Mouse (Mus musculus) layer of hippocampus, adult 9-10 months (tissue): Measurements from ENCODE around the gene Dnpep.
A peak's percentile ranks its signal among the peaks of the same experiment; 100 is the strongest.

ENCODE experiments used
- DNase-seq: peaks from one replicate; pipeline ENCODE4 v3.0.0; 2022; ENCODE audit warnings: low spot score

Gene Dnpep

DNA sequence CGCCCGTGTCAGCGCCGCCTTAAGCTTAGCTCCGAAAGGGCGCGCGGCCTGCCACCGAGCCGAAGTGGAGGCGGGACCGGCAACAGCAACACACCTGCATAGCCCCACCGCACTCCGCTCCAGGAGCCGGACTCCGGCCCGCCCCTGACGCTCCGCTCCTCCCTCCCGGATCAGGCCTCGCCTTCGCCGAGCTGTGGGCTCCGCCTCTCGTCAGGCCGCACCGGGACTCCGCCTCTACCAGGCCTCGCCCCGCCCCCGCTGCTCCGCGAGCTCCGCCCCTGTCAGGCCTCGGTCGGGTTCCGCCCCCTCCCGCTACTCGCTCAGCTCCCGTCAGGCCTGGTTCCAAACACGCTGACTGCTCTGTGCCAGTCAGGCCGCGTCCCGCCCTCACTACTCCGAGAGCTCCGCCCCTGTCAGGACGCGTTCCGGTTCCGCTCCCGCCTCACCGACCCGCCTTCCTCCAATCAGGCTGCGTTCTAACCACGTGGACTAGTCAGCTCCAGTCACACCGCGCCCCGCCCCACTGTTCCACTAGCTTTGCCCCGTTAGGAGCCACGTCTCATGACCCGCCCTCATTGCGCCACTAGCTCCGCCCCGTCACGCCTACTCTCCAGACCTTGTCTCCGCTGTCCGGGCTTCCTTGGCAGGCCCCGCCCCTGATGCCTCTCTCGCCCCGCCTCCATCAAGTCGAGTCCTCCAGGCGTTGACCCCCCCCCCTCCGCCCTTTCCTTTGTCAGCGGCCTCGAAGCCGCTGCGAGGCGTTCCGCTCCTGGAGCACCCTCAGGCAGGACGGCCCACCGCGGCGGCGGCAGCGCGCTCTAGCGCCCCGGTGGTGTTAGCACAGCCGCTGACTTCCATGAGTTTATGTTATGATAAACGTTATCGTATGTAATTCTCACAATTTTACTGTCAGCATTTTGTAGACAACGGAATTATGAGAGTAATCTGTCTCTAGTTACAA lies at the start of gene Dnpep:
TSS of gene Dnpep (minus strand) at position 750 of the 961 bp plus-strand sequence.
- peak; percentile 100 for DNase-seq

DNA sequence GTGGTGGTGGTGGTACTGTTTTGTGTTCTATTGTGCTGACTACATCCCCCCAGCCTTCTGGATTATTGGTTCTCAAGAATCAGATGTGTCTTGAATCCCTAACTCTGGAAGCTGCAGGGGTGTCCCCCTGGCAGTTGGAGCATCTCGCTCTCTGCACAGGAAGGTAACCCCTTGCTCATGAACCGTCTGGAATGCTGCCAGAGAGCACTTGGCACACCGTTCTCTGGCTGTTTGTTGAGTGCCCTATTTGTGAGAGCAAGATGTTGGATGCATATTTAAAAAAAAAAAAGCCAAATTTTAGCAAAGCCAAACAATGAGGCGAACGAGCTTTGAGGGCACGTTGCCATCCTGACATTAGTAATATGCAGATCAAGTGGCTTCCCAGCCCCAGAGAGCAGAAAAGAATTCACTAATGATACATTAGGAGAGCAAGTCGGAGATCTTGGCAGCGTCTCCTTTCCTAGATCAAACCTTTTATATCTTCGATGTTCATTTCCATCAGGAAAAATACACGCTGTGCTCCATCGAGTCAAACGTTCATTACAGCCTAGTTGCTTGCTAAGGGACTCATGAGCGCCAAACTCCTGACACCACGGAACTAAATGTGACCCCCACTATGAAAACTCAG lies 47.8 kb upstream of the Dnpep start:
- DNase-seq = no peak

DNA sequence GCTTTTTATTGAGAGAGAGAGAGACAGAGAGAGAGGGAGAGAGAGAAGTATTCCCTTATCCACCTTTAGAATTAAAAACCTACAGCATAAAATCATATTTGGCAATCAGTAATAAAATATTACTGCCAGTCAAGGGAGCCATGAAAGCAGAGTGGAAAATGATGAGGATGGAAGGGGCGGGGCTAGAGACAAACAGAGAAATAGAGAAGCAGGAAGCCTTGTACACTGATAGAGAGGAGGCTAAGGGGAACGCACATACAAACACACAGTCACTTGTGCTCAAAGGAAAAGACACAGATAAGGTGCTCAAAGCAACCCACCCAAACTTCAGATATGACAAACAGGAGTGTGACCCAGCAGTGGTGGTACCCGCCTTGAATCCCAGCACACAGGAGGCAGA lies 46.1 kb upstream of the Dnpep start:
- no peak for DNase-seq

DNA sequence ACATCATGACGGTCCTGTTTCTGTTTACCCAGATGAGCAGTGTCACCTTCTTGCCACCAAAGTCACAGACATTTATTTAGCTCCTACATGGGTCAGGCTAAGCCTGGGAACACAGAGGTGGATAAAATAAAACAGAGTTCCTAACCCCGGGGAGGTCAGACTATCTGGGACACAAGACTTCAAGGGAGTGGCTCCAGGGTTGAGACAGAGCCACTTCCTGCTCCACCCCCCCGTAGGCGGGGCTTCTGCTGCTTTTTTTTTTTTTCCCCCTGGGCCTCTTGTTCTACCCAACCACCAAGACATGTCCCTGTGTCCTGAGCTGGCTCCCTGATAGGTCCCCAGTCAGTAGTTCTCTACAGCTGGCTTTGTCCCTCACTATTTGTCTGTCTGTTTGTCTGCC lies 44.0 kb upstream of the Dnpep start:
- DNase-seq = no peak

DNA sequence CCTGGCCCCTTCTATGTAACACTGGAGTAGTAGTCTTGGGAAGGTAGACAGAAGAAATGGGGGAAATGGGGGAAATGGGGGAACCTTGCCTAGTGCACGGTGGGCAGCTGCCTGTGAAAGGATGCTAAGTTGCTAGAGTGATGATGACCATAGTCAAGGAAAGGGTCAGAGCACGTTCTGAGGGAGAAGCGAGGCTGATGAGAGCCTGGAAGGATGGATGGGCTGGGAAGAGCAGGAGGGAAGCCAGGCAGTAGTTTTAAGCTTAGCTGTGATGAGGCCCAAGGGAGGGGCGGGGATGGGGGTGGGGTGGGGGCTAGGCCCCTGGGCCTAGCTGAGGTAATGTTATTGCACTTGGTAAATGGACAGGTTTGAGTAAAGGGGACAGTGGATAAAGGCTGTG lies 43.3 kb upstream of the Dnpep start:
- DNase-seq = no peak

DNA sequence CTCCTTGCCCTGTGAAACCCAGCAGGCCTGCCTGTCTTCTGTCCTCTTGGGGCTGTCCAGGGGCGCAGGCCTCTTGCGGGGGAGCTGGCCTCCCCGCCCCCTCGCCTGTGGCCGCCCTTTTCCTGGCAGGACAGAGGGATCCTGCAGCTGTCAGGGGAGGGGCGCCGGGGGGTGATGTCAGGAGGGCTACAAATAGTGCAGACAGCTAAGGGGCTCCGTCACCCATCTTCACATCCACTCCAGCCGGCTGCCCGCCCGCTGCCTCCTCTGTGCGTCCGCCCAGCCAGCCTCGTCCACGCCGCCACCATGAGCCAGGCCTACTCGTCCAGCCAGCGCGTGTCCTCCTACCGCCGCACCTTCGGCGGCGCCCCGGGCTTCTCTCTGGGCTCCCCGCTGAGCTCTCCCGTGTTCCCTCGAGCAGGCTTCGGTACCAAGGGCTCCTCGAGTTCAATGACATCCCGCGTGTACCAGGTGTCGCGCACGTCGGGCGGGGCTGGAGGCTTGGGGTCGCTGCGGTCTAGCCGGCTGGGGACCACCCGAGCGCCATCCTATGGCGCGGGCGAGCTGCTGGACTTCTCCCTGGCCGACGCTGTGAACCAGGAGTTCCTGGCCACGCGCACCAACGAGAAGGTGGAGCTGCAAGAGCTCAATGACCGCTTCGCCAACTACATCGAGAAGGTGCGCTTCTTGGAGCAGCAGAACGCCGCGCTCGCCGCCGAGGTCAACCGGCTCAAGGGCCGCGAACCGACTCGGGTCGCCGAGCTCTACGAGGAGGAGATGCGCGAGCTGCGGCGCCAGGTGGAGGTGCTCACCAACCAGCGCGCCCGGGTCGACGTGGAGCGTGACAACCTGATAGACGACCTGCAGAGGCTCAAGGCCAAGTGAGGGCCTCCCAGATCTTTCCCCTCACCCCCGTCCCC lies 42.6 kb upstream of the Dnpep start, which contains the start of gene Des:
TSS of gene Des (plus strand) at position 218 of the 920 bp plus-strand sequence.
- no peak for DNase-seq

DNA sequence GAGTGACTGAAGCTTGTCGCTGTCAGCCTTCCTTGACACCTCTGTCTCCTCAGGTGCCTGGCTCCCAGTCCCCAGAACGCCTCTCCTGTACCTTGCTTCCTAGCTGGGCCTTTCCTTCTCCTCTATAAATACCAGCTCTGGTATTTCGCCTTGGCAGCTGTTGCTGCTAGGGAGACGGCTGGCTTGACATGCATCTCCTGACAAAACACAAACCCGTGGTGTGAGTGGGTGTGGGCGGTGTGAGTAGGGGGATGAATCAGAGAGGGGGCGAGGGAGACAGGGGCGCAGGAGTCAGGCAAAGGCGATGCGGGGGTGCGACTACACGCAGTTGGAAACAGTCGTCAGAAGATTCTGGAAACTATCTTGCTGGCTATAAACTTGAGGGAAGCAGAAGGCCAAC lies 41.6 kb upstream of the Dnpep start:
- DNase-seq = no peak

DNA sequence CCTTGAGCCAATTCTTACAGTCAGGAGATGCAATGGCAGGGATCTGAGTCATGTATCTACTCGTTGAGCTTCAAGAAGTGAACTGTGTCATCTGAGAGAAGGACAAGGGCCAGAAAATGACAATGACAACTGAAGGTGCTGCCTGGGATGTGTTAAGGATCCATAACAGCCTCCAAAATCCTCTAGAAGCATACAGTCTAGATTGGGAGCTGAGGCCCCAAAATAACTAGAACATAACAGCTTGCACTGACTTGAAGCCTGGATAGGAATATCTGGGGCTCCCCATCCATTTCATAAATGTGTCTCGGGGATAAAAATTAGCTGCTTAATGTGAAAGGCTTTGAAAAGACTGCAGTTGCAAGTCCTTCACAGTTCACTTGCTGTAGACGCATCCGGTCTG lies 40.2 kb upstream of the Dnpep start:
- no peak for DNase-seq

DNA sequence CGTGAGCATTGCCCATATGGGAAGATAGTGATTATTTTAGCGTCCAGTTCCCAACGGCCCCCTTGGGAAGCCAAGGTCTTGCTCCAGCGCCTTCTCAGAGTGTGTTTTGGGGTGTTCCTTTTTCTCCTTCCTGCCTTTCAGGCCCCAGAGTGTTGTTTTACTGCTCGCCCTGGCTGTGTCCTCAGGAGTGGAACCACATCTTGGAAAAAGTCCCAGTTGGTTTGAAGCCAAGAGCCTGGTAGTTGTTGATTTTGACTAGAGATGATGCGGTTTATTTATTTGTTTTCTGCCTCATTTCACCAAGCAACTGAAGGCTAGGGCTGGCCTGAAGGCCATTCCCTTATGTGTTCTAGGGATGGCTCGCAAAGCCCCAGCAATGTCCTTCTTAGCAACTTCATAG lies 39.5 kb upstream of the Dnpep start:
- no peak for DNase-seq

DNA sequence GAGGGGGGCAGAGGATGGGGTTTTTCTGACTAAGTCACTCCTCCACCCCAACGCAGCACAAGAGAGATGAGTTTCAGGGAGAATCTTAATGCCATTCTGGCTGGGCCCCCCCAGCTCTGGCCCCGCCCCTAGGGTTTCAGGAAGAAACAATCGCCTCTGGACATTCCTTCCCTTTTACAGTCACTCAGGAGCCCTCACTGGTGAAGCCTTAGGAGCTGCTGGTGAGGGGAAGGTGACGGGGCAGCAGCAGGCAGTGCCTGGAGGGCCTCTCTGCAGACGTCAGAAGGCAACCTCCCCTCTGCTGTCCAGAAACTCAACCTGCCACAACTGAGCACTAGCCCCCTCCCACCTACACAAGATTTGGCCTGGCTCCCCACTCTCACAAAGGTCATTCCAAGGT lies 31.5 kb upstream of the Dnpep start:
- DNase-seq = no peak

DNA sequence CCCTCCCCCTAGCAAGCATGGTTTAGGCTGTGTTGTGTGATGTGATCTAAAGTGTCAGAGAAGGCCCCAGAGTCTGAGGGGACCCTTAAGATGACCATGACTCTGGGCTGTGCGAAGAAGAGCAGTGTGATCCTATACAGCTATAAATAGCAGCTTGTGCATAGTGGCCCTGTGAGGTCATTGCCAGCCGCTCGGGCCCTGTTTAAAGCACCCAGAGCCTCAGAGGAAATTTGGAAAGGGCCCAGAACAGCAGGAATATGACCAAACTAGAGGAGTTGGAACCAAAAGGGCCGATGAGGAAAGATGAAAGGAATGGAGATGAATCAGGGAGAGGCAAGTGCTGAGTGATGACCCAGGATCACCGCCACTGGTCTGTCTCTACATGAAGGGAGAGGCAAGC lies 29.5 kb upstream of the Dnpep start:
- no peak for DNase-seq

DNA sequence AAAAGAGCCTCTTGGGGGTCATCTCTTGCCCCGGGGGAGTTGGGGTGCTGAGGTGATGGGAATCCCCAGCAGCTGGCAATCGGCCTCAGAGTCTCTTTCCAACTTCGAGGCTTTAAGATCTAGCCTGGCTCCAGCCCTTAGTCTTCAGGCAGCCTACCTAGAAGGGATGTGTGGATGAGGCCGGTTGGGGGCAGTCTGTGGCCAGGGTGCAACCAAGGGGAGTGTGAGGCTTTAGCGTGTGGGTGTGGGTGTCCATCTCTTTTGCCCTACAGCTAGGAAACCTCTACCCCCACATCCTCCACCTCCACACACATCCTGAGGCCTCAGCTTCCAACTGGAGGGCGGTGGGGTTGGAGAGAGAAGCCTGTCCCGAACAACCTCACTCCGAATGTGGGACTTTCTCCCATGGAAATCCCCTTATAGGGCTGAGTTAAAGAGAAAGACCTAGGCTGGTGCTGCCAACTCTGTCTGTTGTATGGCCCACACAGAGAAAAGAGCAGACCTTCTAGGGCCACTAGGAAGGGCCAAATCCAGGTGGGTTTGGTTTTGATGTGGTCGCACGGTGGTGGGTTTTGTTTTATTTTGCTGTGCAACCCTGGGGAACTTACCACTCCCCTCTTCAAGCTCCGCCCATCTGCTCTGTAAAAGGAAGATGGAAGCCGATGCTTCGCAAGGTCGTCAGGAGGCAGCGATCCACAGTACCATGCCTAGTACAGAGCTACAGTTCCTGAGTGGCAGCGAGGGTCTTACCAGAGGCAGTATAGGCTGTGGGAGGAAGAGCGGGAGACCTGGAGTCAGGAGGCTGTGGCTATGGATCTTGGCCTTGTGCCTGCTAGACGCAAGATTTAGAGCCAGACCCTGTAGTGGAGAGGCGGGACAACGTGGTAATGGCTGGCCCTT lies 27.5 kb upstream of the Dnpep start:
- no peak for DNase-seq

DNA sequence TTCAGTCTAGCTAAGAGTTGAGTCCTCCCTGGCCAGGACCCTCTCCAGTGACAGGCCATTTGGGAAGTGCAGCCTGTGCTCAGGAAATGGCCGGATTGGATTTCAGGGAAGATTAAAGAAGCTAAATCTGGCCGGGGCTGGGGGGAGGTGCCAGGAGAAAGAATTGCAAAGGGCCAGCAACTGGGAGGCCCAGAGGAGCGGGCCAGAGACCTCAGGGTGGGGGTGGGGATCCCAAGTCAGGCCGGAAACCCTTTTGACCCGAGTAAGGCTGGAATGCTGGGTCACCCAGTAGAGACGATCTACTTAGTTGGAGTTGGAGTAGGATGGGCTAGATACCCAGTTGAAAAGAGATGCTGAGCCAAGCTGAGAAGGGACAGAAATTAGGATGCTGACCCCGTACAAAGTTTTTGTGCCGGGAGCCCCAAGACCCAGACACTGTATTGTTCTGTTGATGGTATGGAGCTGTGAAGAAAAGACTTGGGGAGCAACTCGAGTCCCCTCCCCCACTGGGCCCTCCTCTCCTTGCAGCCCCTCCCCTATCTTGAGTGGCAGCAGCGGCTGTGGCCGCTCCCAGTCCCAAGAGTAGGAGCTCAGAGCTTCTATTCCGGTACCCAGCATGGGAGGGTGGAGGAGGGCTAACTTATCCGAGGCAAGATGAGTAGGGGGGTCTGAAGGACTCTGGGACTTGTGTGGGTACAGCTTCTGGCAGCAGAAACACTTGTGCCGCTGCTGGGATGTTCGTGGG lies 26.7 kb upstream of the Dnpep start:
- DNase-seq = no peak

DNA sequence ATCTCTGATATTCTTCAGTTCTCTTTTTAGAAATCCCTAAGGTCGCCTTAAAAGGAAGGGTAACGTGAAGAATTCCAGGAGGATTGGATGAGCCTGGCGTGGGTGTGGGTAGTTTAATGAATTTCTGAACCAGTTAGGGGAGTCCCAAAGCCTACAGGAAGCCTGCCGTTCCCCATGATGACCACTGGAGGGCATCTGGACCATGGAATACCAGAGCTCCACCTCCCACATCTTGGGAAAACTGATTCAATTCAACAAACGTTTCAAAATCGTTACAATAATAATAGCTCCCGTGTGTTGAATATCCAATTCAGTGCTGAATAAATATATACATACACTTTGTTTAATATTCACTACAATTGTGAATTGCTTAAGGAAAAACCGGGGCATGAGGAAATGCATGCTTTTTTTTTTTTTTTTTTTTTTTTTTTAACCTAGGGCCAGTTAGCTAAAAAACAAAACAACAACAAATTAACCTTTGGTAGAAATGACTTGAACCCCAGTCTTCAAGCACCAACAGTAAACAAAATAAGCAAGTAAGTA lies 25.2 kb upstream of the Dnpep start:
- peak; percentile 86 for DNase-seq

DNA sequence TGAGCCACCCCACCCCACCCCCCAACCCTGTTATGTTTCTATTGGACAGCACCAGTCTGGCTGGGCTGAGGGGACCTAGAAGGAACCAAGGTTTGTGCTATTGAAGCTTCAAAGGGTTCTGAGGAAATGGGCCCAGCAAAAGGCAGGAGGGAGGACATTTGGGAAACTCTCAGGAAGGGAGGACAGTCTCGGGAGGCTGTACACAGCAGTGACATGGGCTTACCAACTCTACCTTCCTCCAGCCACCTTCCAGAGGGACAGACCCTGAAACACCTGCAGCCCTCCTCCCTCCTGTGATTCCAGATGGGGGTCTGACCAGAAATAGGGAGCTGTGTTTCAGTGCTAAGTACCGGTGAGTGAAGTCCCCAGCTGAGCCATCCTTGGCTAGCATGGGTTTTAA lies 22.7 kb upstream of the Dnpep start:
- DNase-seq = no peak

DNA sequence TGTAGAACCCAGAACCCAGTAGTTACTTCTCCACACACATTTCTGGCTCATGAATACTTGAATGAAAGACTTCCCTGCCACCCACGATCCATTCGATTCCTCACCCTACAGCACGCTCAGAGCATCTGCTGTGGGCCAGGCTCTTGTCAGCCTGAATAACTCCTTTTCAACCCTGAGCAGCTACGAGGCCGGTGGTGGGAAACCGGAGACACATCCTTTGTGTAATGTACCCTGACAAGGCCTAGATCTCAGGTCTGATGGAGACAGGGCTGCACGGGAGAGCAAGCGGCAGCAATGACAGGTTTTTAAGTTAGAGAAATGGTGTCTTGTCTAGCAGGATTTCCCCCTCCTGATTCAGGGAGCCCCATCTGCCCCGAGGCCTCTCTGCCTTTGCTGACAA lies 21.5 kb upstream of the Dnpep start:
- no peak for DNase-seq

DNA sequence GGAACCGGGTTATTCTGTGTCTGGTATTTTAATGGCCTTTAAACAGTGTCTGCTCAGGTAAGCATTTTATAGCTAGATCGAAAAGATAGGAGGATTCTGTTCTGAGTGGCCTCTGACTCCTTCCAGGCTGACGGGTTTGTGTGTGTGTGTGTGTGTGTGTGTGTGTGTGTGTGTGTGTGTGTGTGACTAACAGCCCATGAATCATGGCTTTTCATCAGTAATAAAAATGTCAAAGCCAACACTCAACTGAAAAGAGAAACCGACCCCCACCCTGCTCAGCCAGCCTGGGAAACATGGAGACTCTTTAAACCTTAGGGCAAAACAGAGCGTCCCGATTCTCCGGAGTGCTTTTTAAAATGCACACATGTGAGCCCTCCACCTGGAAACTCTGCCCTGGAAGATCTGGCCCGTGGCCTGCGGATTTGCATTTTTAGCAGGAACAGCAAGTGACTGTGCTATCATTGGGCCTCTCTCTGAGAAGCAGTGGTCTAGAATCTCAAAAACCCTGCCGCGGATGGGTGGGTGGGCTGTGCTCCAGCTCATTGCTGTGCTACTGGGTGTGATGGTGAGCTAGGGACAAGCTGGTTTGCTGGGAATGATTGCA lies 20.4 kb upstream of the Dnpep start:
- no peak for DNase-seq

DNA sequence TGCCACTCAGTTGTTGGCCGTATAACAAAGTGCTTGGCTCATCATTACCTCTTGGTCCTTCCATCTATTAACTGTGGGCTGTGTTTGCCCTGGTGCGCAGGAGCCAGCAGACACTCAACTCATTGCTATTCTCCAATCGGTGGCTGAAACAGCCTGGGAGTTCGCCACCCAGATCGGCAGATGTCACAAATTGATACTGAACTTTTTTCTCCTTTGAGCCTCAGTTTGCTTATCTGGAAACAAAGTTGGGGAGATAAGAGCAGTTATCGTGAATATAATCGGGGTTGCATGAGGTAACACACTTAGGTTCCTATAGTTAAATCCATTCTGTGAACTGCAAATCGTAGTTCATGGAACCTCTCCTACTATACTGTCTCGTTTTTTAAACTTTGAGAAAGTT lies 19.3 kb upstream of the Dnpep start:
- no peak for DNase-seq

DNA sequence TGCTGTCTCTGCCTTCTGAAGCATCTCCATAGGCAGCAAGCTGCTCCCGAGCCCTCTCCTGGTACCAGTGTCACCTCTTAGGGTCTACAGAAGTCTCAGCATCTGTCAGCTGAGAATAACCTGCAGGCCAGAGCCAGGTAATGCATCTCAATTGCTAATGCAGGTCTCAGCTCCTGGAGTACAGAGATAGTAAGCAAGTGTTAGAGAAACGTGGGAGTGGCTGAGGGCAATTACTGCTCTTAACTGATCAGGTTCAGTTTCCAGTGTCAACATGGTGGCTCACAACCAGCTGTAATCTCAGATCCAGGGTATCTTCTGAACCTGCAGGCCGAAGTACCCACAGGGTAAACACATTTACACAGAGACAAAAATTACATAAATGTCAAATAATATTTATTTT lies 18.7 kb upstream of the Dnpep start:
- DNase-seq = no peak

DNA sequence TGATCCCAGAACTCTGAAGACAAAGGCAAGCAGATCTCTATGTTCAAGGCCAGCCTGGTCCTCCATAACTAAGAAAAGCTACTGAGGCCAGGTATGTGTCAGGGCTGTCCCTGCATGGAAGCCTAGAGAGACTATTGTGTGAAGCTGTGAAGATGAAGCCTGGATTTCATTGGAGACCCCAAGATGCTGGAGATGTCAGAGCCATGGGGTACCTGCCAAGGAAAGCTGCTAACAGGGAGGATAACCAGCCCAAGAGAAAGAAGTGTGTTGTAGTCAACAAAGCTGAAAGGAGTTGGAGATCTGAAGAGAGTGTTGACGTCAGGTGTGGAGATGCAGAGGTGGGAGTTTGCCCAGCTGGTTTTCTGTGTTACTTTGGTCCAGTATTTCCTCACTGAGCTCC lies 13.5 kb upstream of the Dnpep start:
- no peak for DNase-seq
